Mouse (Mus musculus): Measurements from ENCODE around the gene Il9. TPM values are rescaled to one million over a fixed set of nuclear protein-coding genes. Genes with fewer than 3 reads are reported as not detected.
A peak's percentile ranks its signal among the peaks of the same experiment; 100 is the strongest.

Gene Il9
- polyA plus RNA-seq, 1 experiment = not detected

- Histone ChIP-seq H3K79me2 (ENCODE audit: control insufficient read depth, insufficient read depth) (no peaks in the 10 kb centered on the region), H3K4me3 (ENCODE audit: insufficient read depth, poor library complexity, severe bottlenecking) (no peak overlapping the region), H3K79me3 (ENCODE audit: low read depth) (no peaks in the 10 kb centered on the region), H3K36me3 (ENCODE audit: control insufficient read depth, insufficient read depth) (no peaks in the 10 kb centered on the region), H3K27me3 (ENCODE audit: control insufficient read depth, insufficient read depth, insufficient read length) (peaks cover 11% of the 10 kb centered on the region), H3ac (ENCODE audit: control insufficient read depth, insufficient read length, low read depth) (no peak overlapping the region)
- no peak for TF ChIP-seq USF1 (IDR thresholded peaks at IDR 0.05; ENCODE audit: low read depth)
- no peak for TF ChIP-seq CEBPB (IDR thresholded peaks at IDR 0.05; ENCODE audit: low read depth)
- no peak for TF ChIP-seq MYOD1 (IDR thresholded peaks at IDR 0.05; ENCODE audit: control insufficient read depth, insufficient read length, low read depth)
- TF ChIP-seq FOSL1 (IDR thresholded peaks at IDR 0.05; ENCODE audit: insufficient read depth, low read length, poor library complexity, severe bottlenecking) = no peak
- no peak for TF ChIP-seq MYOG (IDR thresholded peaks at IDR 0.05; ENCODE audit: control insufficient read depth, extremely low read depth, insufficient read length)
- no peak for TF ChIP-seq CTCF (IDR thresholded peaks at IDR 0.05; ENCODE audit: control insufficient read depth, insufficient read depth, insufficient read length)
- no peak for TF ChIP-seq MAX (IDR thresholded peaks at IDR 0.05)
These were observed 6.0 kb upstream of the Il9 start for GRCm38 (mm10) chr13:56488012-56488411.

DNA sequence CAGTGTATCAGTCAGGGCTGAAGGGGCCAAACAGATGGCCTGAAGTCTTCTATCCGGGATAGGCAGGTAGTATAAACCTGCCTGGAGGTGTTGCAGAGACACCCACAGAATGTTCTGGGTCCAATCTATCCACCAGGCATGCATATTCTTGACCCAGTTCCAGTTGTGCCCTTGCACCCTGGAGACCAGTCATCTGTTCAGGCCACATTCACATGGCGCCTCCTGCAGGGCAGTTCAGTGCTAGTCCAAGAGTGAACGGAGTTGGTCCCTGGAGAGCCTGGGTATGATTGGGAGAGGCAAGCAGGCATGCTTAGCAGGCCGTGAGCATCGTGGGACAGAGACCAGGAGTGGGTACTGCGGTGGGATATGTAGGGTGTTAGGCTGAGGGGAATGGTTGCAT, 4.0 kb downstream of the Il9 start:
- peaks cover 23% of the 10 kb centered on the region for H3K27me3 ChIP-seq (ENCODE audit: control insufficient read depth, insufficient read depth, insufficient read length)

GRCm38 (mm10) chr13:56477271-56477670, 4.8 kb downstream of the Il9 start:
- TF ChIP-seq FOSL1 (IDR thresholded peaks at IDR 0.05; ENCODE audit: insufficient read depth, low read length, poor library complexity, severe bottlenecking) = no peak
- no peak for TF ChIP-seq USF1 (IDR thresholded peaks at IDR 0.05; ENCODE audit: low read depth)
- no peak for TF ChIP-seq CEBPB (IDR thresholded peaks at IDR 0.05; ENCODE audit: low read depth)
- no peak for TF ChIP-seq MYOG (IDR thresholded peaks at IDR 0.05; ENCODE audit: control insufficient read depth, extremely low read depth, insufficient read length)
- no peak for TF ChIP-seq CTCF (IDR thresholded peaks at IDR 0.05; ENCODE audit: control insufficient read depth, insufficient read depth, insufficient read length)
- TF ChIP-seq MAX (IDR thresholded peaks at IDR 0.05) = no peak
- no peak for TF ChIP-seq MYOD1 (IDR thresholded peaks at IDR 0.05; ENCODE audit: control insufficient read depth, insufficient read length, low read depth)
- Histone ChIP-seq H3K79me2 (ENCODE audit: control insufficient read depth, insufficient read depth) (no peaks in the 10 kb centered on the region), H3K27me3 (ENCODE audit: control insufficient read depth, insufficient read depth, insufficient read length) (peaks cover 17% of the 10 kb centered on the region), H3K36me3 (ENCODE audit: control insufficient read depth, insufficient read depth) (no peaks in the 10 kb centered on the region), H3K79me3 (ENCODE audit: low read depth) (no peaks in the 10 kb centered on the region), H3K4me3 (ENCODE audit: insufficient read depth, poor library complexity, severe bottlenecking) (no peak overlapping the region), H3ac (ENCODE audit: control insufficient read depth, insufficient read length, low read depth) (no peak overlapping the region)

More for the DNA sequence above, 4.0 kb downstream of the Il9 start:
- TF ChIP-seq MYOG (IDR thresholded peaks at IDR 0.05; ENCODE audit: control insufficient read depth, extremely low read depth, insufficient read length) = no peak
- no peak for TF ChIP-seq USF1 (IDR thresholded peaks at IDR 0.05; ENCODE audit: low read depth)
- no peak for TF ChIP-seq FOSL1 (IDR thresholded peaks at IDR 0.05; ENCODE audit: insufficient read depth, low read length, poor library complexity, severe bottlenecking)
- TF ChIP-seq CEBPB (IDR thresholded peaks at IDR 0.05; ENCODE audit: low read depth) = no peak
- TF ChIP-seq MAX (IDR thresholded peaks at IDR 0.05) = no peak
- no peak for TF ChIP-seq MYOD1 (IDR thresholded peaks at IDR 0.05; ENCODE audit: control insufficient read depth, insufficient read length, low read depth)
- no peak for TF ChIP-seq CTCF (IDR thresholded peaks at IDR 0.05; ENCODE audit: control insufficient read depth, insufficient read depth, insufficient read length)
- Histone ChIP-seq H3ac (ENCODE audit: control insufficient read depth, insufficient read length, low read depth) (no peak overlapping the region), H3K4me3 (ENCODE audit: insufficient read depth, poor library complexity, severe bottlenecking) (no peak overlapping the region), H3K79me2 (ENCODE audit: control insufficient read depth, insufficient read depth) (no peaks in the 10 kb centered on the region), H3K36me3 (ENCODE audit: control insufficient read depth, insufficient read depth) (no peaks in the 10 kb centered on the region), H3K79me3 (ENCODE audit: low read depth) (no peaks in the 10 kb centered on the region)

- H3K4me3 ChIP-seq (ENCODE audit: insufficient read depth, poor library complexity, severe bottlenecking) = no peak overlapping the region
- TF ChIP-seq MYOG (IDR thresholded peaks at IDR 0.05; ENCODE audit: control insufficient read depth, extremely low read depth, insufficient read length) = no peak
- TF ChIP-seq MAX (IDR thresholded peaks at IDR 0.05) = no peak
- TF ChIP-seq CEBPB (IDR thresholded peaks at IDR 0.05; ENCODE audit: low read depth) = no peak
- TF ChIP-seq USF1 (IDR thresholded peaks at IDR 0.05; ENCODE audit: low read depth) = no peak
- TF ChIP-seq MYOD1 (IDR thresholded peaks at IDR 0.05; ENCODE audit: control insufficient read depth, insufficient read length, low read depth) = no peak
- TF ChIP-seq FOSL1 (IDR thresholded peaks at IDR 0.05; ENCODE audit: insufficient read depth, low read length, poor library complexity, severe bottlenecking) = peak; percentile 55
- TF ChIP-seq CTCF (IDR thresholded peaks at IDR 0.05; ENCODE audit: control insufficient read depth, insufficient read depth, insufficient read length) = no peak
- H3K79me3 ChIP-seq (ENCODE audit: low read depth) = no peaks in the 10 kb centered on the region
- H3K36me3 ChIP-seq (ENCODE audit: control insufficient read depth, insufficient read depth) = no peaks in the 10 kb centered on the region
- no peak overlapping the region for H3ac ChIP-seq (ENCODE audit: control insufficient read depth, insufficient read length, low read depth)
- no peaks in the 10 kb centered on the region for H3K79me2 ChIP-seq (ENCODE audit: control insufficient read depth, insufficient read depth)
- H3K27me3 ChIP-seq (ENCODE audit: control insufficient read depth, insufficient read depth, insufficient read length) = peaks cover 13% of the 10 kb centered on the region
These were observed 5.3 kb downstream of the Il9 start for GRCm38 (mm10) chr13:56476790-56477189.

GRCm38 (mm10) chr13:56475363-56475762, 6.7 kb downstream of the Il9 start:
- no peaks in the 10 kb centered on the region for H3K79me2 ChIP-seq (ENCODE audit: control insufficient read depth, insufficient read depth)
- no peaks in the 10 kb centered on the region for H3K79me3 ChIP-seq (ENCODE audit: low read depth)
- H3K36me3 ChIP-seq (ENCODE audit: control insufficient read depth, insufficient read depth) = no peaks in the 10 kb centered on the region
- TF ChIP-seq CTCF (IDR thresholded peaks at IDR 0.05; ENCODE audit: control insufficient read depth, insufficient read depth, insufficient read length) = peak; percentile 13
- TF ChIP-seq USF1 (IDR thresholded peaks at IDR 0.05; ENCODE audit: low read depth) = no peak
- no peak overlapping the region for H3K4me3 ChIP-seq (ENCODE audit: insufficient read depth, poor library complexity, severe bottlenecking)
- H3ac ChIP-seq (ENCODE audit: control insufficient read depth, insufficient read length, low read depth) = no peak overlapping the region
- H3K27me3 ChIP-seq (ENCODE audit: control insufficient read depth, insufficient read depth, insufficient read length) = peaks cover 9% of the 10 kb centered on the region

GRCm38 (mm10) chr13:56472661-56473060, 9.4 kb downstream of the Il9 start:
- no peaks in the 10 kb centered on the region for H3K79me3 ChIP-seq (ENCODE audit: low read depth)
- no peaks in the 10 kb centered on the region for H3K79me2 ChIP-seq (ENCODE audit: control insufficient read depth, insufficient read depth)

More at GRCm38 (mm10) chr13:56472661-56473060, 9.4 kb downstream of the Il9 start:
- Histone ChIP-seq H3ac (ENCODE audit: control insufficient read depth, insufficient read length, low read depth) (no peak overlapping the region), H3K27me3 (ENCODE audit: control insufficient read depth, insufficient read depth, insufficient read length) (peaks cover 13% of the 10 kb centered on the region), H3K4me3 (ENCODE audit: insufficient read depth, poor library complexity, severe bottlenecking) (no peak overlapping the region), H3K36me3 (ENCODE audit: control insufficient read depth, insufficient read depth) (no peaks in the 10 kb centered on the region)
- TF ChIP-seq CEBPB (IDR thresholded peaks at IDR 0.05; ENCODE audit: low read depth) = no peak
- TF ChIP-seq FOSL1 (IDR thresholded peaks at IDR 0.05; ENCODE audit: insufficient read depth, low read length, poor library complexity, severe bottlenecking) = no peak
- TF ChIP-seq MAX (IDR thresholded peaks at IDR 0.05) = no peak
- TF ChIP-seq MYOG (IDR thresholded peaks at IDR 0.05; ENCODE audit: control insufficient read depth, extremely low read depth, insufficient read length) = no peak
- no peak for TF ChIP-seq USF1 (IDR thresholded peaks at IDR 0.05; ENCODE audit: low read depth)
- no peak for TF ChIP-seq CTCF (IDR thresholded peaks at IDR 0.05; ENCODE audit: control insufficient read depth, insufficient read depth, insufficient read length)
- TF ChIP-seq MYOD1 (IDR thresholded peaks at IDR 0.05; ENCODE audit: control insufficient read depth, insufficient read length, low read depth) = no peak
